Mouse (Mus musculus): Measurements from ENCODE around the gene Ap2a2. TPM values are rescaled to one million over a fixed set of nuclear protein-coding genes. Genes with fewer than 3 reads are reported as not detected.

Ap2a2 gene
- polyA plus RNA-seq, 1 experiment, result not detected

- Histone ChIP-seq H3K4me1 (ENCODE audit: control insufficient read depth, insufficient read depth, low read length) (peaks cover 21% of the 10 kb centered on the region), H3K27ac (ENCODE audit: insufficient read depth, low read depth, low read length) (no peak overlapping the region), H3K4me3 (ENCODE audit: insufficient read depth, low read depth, low read length) (no peak overlapping the region)
- WGBS, result 86% methylated on average over 9 of the region's 9 CpGs
- TF ChIP-seq CTCF (IDR thresholded peaks at IDR 0.05; ENCODE audit: insufficient read depth, low read depth, low read length), result no peak
- TF ChIP-seq POLR2A (IDR thresholded peaks at IDR 0.05; ENCODE audit: insufficient read depth, low read depth, low read length), result no peak
These were observed 7.4 kb downstream of the Ap2a2 start for GRCm38 (mm10) chr7:141569283-141569803.

GRCm38 (mm10) chr7:141569916-141570315 is 7.9 kb downstream of the Ap2a2 start:
- H3K4me1 ChIP-seq (ENCODE audit: control insufficient read depth, insufficient read depth, low read length), result peaks cover 15% of the 10 kb centered on the region
- WGBS, result 89% methylated on average over 3 of the region's 3 CpGs
- H3K27ac ChIP-seq (ENCODE audit: insufficient read depth, low read depth, low read length), result no peak overlapping the region
- H3K4me3 ChIP-seq (ENCODE audit: insufficient read depth, low read depth, low read length), result no peak overlapping the region
- TF ChIP-seq CTCF (IDR thresholded peaks at IDR 0.05; ENCODE audit: insufficient read depth, low read depth, low read length) (no peak), POLR2A (IDR thresholded peaks at IDR 0.05; ENCODE audit: insufficient read depth, low read depth, low read length) (no peak)

- H3K27ac ChIP-seq (ENCODE audit: insufficient read depth, low read depth, low read length), result no peak overlapping the region
- H3K4me1 ChIP-seq (ENCODE audit: control insufficient read depth, insufficient read depth, low read length), result peaks cover 15% of the 10 kb centered on the region
- TF ChIP-seq CTCF (IDR thresholded peaks at IDR 0.05; ENCODE audit: insufficient read depth, low read depth, low read length), result no peak
- TF ChIP-seq POLR2A (IDR thresholded peaks at IDR 0.05; ENCODE audit: insufficient read depth, low read depth, low read length), result no peak
- WGBS, result 32% methylated on average over 4 of the region's 4 CpGs
- no peak overlapping the region for H3K4me3 ChIP-seq (ENCODE audit: insufficient read depth, low read depth, low read length)
These were observed 8.8 kb downstream of the Ap2a2 start for GRCm38 (mm10) chr7:141570625-141571295.

- Histone ChIP-seq H3K4me3 (ENCODE audit: insufficient read depth, low read depth, low read length) (no peak overlapping the region), H3K27ac (ENCODE audit: insufficient read depth, low read depth, low read length) (no peak overlapping the region), H3K4me1 (ENCODE audit: control insufficient read depth, insufficient read depth, low read length) (peaks cover 11% of the 10 kb centered on the region)
- 58% methylated on average over 3 of the region's 3 CpGs for WGBS
- TF ChIP-seq POLR2A (IDR thresholded peaks at IDR 0.05; ENCODE audit: insufficient read depth, low read depth, low read length) (no peak), CTCF (IDR thresholded peaks at IDR 0.05; ENCODE audit: insufficient read depth, low read depth, low read length) (no peak)
These were observed 12.1 kb downstream of the Ap2a2 start for GRCm38 (mm10) chr7:141574041-141574440.

GRCm38 (mm10) chr7:141575481-141575880 is 13.5 kb downstream of the Ap2a2 start:
- Histone ChIP-seq H3K27ac (ENCODE audit: insufficient read depth, low read depth, low read length) (no peak overlapping the region), H3K4me1 (ENCODE audit: control insufficient read depth, insufficient read depth, low read length) (peaks cover 11% of the 10 kb centered on the region), H3K4me3 (ENCODE audit: insufficient read depth, low read depth, low read length) (no peak overlapping the region)
- TF ChIP-seq CTCF (IDR thresholded peaks at IDR 0.05; ENCODE audit: insufficient read depth, low read depth, low read length), result no peak
- no peak for TF ChIP-seq POLR2A (IDR thresholded peaks at IDR 0.05; ENCODE audit: insufficient read depth, low read depth, low read length)
- 89% methylated on average over 3 of the region's 3 CpGs for WGBS

DNA sequence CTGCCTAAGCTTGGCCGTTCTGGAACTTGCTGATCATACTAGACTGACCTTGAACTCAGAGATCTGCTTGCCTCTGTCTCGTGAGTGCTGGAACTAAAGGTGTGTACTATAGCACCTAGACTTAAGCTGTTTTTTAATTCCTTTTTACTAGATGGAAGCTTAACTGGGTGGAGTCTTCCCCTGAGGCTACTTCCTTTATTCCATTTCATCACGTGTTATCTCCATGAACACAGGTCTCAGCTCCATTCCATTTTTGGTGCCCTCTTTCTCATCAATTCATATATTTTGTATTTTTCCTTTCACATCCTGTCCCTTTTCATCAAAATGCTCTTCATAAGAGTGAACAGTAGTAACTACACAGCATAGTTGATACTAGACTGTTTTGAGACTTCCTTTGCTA is 15.8 kb downstream of the Ap2a2 start:
- no peak overlapping the region for H3K4me3 ChIP-seq (ENCODE audit: insufficient read depth, low read depth, low read length)
- peaks cover 14% of the 10 kb centered on the region for H3K4me1 ChIP-seq (ENCODE audit: control insufficient read depth, insufficient read depth, low read length)
- TF ChIP-seq CTCF (IDR thresholded peaks at IDR 0.05; ENCODE audit: insufficient read depth, low read depth, low read length) (no peak), POLR2A (IDR thresholded peaks at IDR 0.05; ENCODE audit: insufficient read depth, low read depth, low read length) (no peak)
- WGBS, result 84% methylated on average over 3 of the region's 3 CpGs
- H3K27ac ChIP-seq (ENCODE audit: insufficient read depth, low read depth, low read length), result no peak overlapping the region

- no peak for TF ChIP-seq POLR2A (IDR thresholded peaks at IDR 0.05; ENCODE audit: insufficient read depth, low read depth, low read length)
- no peak for TF ChIP-seq CTCF (IDR thresholded peaks at IDR 0.05; ENCODE audit: insufficient read depth, low read depth, low read length)
- 100% methylated on average over 1 of the region's 1 CpGs for WGBS
- Histone ChIP-seq H3K4me1 (ENCODE audit: control insufficient read depth, insufficient read depth, low read length) (peaks cover 12% of the 10 kb centered on the region), H3K27ac (ENCODE audit: insufficient read depth, low read depth, low read length) (no peak overlapping the region), H3K4me3 (ENCODE audit: insufficient read depth, low read depth, low read length) (no peak overlapping the region)
These were observed 16.5 kb downstream of the Ap2a2 start for GRCm38 (mm10) chr7:141578511-141578910.

- no peak overlapping the region for H3K27ac ChIP-seq (ENCODE audit: insufficient read depth, low read depth, low read length)
- TF ChIP-seq CTCF (IDR thresholded peaks at IDR 0.05; ENCODE audit: insufficient read depth, low read depth, low read length), result no peak
- TF ChIP-seq POLR2A (IDR thresholded peaks at IDR 0.05; ENCODE audit: insufficient read depth, low read depth, low read length), result no peak
- H3K4me3 ChIP-seq (ENCODE audit: insufficient read depth, low read depth, low read length), result no peak overlapping the region
- WGBS, result 96% methylated on average over 2 of the region's 2 CpGs
- H3K4me1 ChIP-seq (ENCODE audit: control insufficient read depth, insufficient read depth, low read length), result peaks cover 9% of the 10 kb centered on the region
These were observed 17.0 kb downstream of the Ap2a2 start for GRCm38 (mm10) chr7:141578943-141579342.

DNA sequence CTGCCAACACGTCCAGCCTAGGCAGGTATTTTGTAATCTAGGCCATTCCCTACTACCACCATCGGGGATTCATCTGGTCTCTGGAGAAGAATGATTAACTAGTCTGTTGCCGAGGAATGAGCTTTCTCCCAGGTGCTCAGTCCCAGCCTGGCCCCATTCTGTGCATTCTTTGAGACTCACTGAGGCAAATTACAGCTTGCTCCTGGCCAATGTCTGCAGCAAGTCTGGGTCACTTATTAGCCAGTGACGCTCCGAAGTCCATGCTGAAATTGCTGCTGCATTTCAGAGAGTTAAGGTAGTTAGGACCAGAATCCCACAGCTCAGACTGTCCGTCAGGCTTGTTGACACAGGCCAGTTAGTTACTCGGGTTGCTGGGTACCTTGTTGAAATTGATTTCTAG is 19.4 kb downstream of the Ap2a2 start:
- 81% methylated on average over 7 of the region's 7 CpGs for WGBS
- TF ChIP-seq POLR2A (IDR thresholded peaks at IDR 0.05; ENCODE audit: insufficient read depth, low read depth, low read length) (no peak), CTCF (IDR thresholded peaks at IDR 0.05; ENCODE audit: insufficient read depth, low read depth, low read length) (no peak)
- H3K27ac ChIP-seq (ENCODE audit: insufficient read depth, low read depth, low read length), result no peak overlapping the region

More for the DNA sequence above, 19.4 kb downstream of the Ap2a2 start:
- H3K4me1 ChIP-seq (ENCODE audit: control insufficient read depth, insufficient read depth, low read length), result peaks cover 6% of the 10 kb centered on the region
- H3K4me3 ChIP-seq (ENCODE audit: insufficient read depth, low read depth, low read length), result no peak overlapping the region

All from olfactory bulb, adult 2 months (tissue).